Mouse (Mus musculus) MEL (cell line): ENCODE measurements around the gene Calcrl. TPM values are rescaled to one million over a fixed set of nuclear protein-coding genes. Genes with fewer than 3 reads are reported as not detected.

ENCODE experiments used
- DNase-seq: peaks from one replicate; pipeline ENCODE4 v3.0.0; 2011; ENCODE audit warnings: low read depth, low spot score
- H3K27ac ChIP-seq: 2 replicates; pipeline ENCODE4 v1.5.1; 2012; ENCODE audit warnings: low read depth, mild to moderate bottlenecking, control low read depth, low read length, moderate library complexity; ENCODE audit not compliant: control insufficient read depth
- H3K27me3 ChIP-seq, 2 experiments: fragments of 150-350 bp in 1 of 2; sonication (generic) in 1 of 2; 2 replicates each; pipeline ENCODE4 v1.6.1; 2012; ENCODE audit warnings: low read length in 2 of 2, mild to moderate bottlenecking in 2 of 2, improper control_type of control experiment in 1 of 2, moderate library complexity in 1 of 2; ENCODE audit not compliant: insufficient read depth in 2 of 2, control insufficient read depth in 1 of 2
- H3K36me3 ChIP-seq, 2 experiments: 2 replicates each; pipeline ENCODE4 v1.6.1; 2012 to 2014; ENCODE audit warnings: low read length in 2 of 2, improper control_type of control experiment in 1 of 2, inconsistent platforms in 1 of 2, mild to moderate bottlenecking in 1 of 2; ENCODE audit not compliant: insufficient read depth in 2 of 2, control insufficient read depth in 1 of 2
- H3K4me1 ChIP-seq, 2 experiments: fragments of 150-350 bp in 1 of 2; sonication (generic) in 1 of 2; 2 replicates each; pipeline ENCODE4 v1.6.1; 2012; ENCODE audit warnings: low read length in 2 of 2, improper control_type of control experiment in 1 of 2, mild to moderate bottlenecking in 1 of 2; ENCODE audit not compliant: insufficient read depth in 2 of 2, control insufficient read depth in 1 of 2
- H3K4me3 ChIP-seq, 2 experiments: fragments of 150-350 bp in 1 of 2; sonication (generic) in 1 of 2; 2 replicates each; pipeline ENCODE4 v1.5.1; 2012; ENCODE audit warnings: low read depth in 2 of 2, low read length in 2 of 2, mild to moderate bottlenecking in 2 of 2, moderate library complexity in 2 of 2, control low read depth in 1 of 2, improper control_type of control experiment in 1 of 2; ENCODE audit not compliant: control insufficient read depth in 1 of 2, insufficient read depth in 1 of 2
- H3K79me2 ChIP-seq: 2 replicates; pipeline ENCODE4 v1.6.1; 2012; ENCODE audit warnings: mild to moderate bottlenecking, low read length, moderate library complexity; ENCODE audit not compliant: control insufficient read depth, poor library complexity, insufficient read depth
- H3K9ac ChIP-seq: 2 replicates; pipeline ENCODE4 v1.6.1; 2012; ENCODE audit warnings: low read depth, mild to moderate bottlenecking, control low read depth, low read length, moderate library complexity; ENCODE audit not compliant: control insufficient read depth, poor library complexity, severe bottlenecking
- H3K9me3 ChIP-seq: fragments of 150-350 bp; sonication (generic); replicated peaks from 2 replicates; pipeline ENCODE4 v1.6.1; 2012; ENCODE audit warnings: mild to moderate bottlenecking, low read length, improper control_type of control experiment, moderate library complexity; ENCODE audit not compliant: insufficient read depth
- EP300 ChIP-seq, 2 experiments: IDR thresholded peaks; 2 replicates each; pipeline ENCODE4 v1.6.1; 2011; ENCODE audit warnings: improper control_type of control experiment in 2 of 2, low read length in 2 of 2, low read depth in 1 of 2, mild to moderate bottlenecking in 1 of 2
- GATA1 ChIP-seq: IDR thresholded peaks from 2 replicates; pipeline ENCODE4 v1.6.1; 2011; ENCODE audit warnings: low read depth, low read length, improper control_type of control experiment
- HCFC1 ChIP-seq: IDR thresholded peaks from 2 replicates; pipeline ENCODE4 v1.6.1; 2012; ENCODE audit warnings: low read depth, mild to moderate bottlenecking, inconsistent platforms, low read length, improper control_type of control experiment, moderate library complexity
- MAZ ChIP-seq: IDR thresholded peaks from 2 replicates; pipeline ENCODE4 v1.6.1; 2012; ENCODE audit warnings: low read depth, mild to moderate bottlenecking, inconsistent platforms, low read length, improper control_type of control experiment
- MEF2A ChIP-seq: IDR thresholded peaks from 2 replicates; pipeline ENCODE4 v1.6.1; 2014; ENCODE audit warnings: low read depth, mild to moderate bottlenecking, inconsistent platforms, low read length, improper control_type of control experiment; ENCODE audit not compliant: poor library complexity, insufficient replicate concordance, severe bottlenecking; ENCODE audit errors: extremely low read depth
- MXI1 ChIP-seq: IDR thresholded peaks from 2 replicates; pipeline ENCODE4 v1.6.1; 2011; ENCODE audit warnings: mild to moderate bottlenecking, low read depth, low read length, improper control_type of control experiment
- MYC ChIP-seq: IDR thresholded peaks from 2 replicates; pipeline ENCODE4 v1.6.1; 2011; ENCODE audit warnings: low read depth, mild to moderate bottlenecking, low read length, improper control_type of control experiment, moderate library complexity
- POLR2A ChIP-seq, 2 experiments: IDR thresholded peaks; 2 replicates each; pipeline ENCODE4 v1.6.1; 2011 to 2012; ENCODE audit warnings: low read length in 2 of 2, mild to moderate bottlenecking in 2 of 2, control low read depth in 1 of 2, improper control_type of control experiment in 1 of 2, low read depth in 1 of 2, moderate library complexity in 1 of 2; ENCODE audit not compliant: control insufficient read depth in 1 of 2, insufficient read depth in 1 of 2, poor library complexity in 1 of 2
- POLR2AphosphoS5 ChIP-seq: IDR thresholded peaks from 2 replicates; pipeline ENCODE4 v1.6.1; 2012; ENCODE audit warnings: low read depth, borderline replicate concordance, mild to moderate bottlenecking, inconsistent platforms, low read length, moderate library complexity, mixed read lengths
- SIN3A ChIP-seq: IDR thresholded peaks from 2 replicates; pipeline ENCODE4 v1.6.1; 2012; ENCODE audit warnings: low read length, improper control_type of control experiment, inconsistent platforms
- TBP ChIP-seq: IDR thresholded peaks from 2 replicates; pipeline ENCODE4 v1.8.0; 2011; ENCODE audit warnings: low read depth, low read length, improper control_type of control experiment
- TCF12 ChIP-seq: IDR thresholded peaks from 2 replicates; pipeline ENCODE4 v1.6.1; 2014; ENCODE audit warnings: low read depth, mild to moderate bottlenecking, inconsistent platforms, low read length, improper control_type of control experiment, moderate library complexity
- UBTF ChIP-seq: IDR thresholded peaks from 2 replicates; pipeline ENCODE4 v1.6.1; 2012; ENCODE audit warnings: low read depth, mild to moderate bottlenecking, inconsistent platforms, low read length, improper control_type of control experiment, moderate library complexity, borderline replicate concordance; ENCODE audit not compliant: insufficient read depth
- ZKSCAN1 ChIP-seq: IDR thresholded peaks from 2 replicates; pipeline ENCODE4 v1.6.1; 2012; ENCODE audit warnings: low read depth, mild to moderate bottlenecking, inconsistent platforms, low read length, improper control_type of control experiment, moderate library complexity
- polyA plus RNA-seq, 2 experiments: library from polyadenylated mRNA; stranded (reverse) in 1 of 2; unstranded in 1 of 2; fragments of >175 nt in 1 of 2; fragments of >200 nt in 1 of 2; gene quantifications; 2 replicates each; pipeline versions ENCODE4 v1.2.1 to v1.2.4; 2012; ENCODE audit warnings: low replicate concordance in 2 of 2, low read depth in 1 of 2; ENCODE audit not compliant: insufficient read length in 2 of 2, insufficient read depth in 1 of 2, missing spikeins in 1 of 2
- total RNA-seq: library from RNA; depleted of rRNA; stranded (reverse); fragments of 300-350 nt; gene quantifications from 2 replicates; pipeline ENCODE4 v1.2.3, GENCODE M21; 2012

Gene Calcrl
- total and polyA plus RNA-seq, 3 experiments: not detected

DNA sequence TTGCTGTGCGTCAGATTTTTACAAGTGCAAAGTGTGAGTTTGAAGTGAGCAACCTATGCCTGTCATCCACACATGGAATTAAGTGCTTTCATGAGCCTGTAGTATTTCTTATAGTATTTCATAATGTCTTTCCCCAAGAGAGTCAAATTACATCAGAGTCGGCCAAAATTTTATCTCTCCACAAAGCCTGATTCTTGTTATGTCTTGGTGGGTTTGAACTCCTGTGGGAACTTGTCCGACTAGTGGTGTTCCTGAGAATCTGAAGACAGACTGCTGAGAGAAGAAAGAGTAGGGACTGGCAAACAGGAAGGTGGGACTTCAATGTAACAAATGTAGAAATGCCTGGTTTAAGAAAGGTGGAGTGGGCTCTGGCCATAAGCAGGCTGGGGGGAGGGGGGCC, 3.6 kb upstream of the Calcrl start:
- H3K4me3 ChIP-seq: no peak overlapping the region
- H3K9ac ChIP-seq: no peak overlapping the region
- no peaks in the 10 kb centered on the region for H3K4me1 ChIP-seq
- DNase-seq: no peak
- no peaks in the 10 kb centered on the region for H3K79me2 ChIP-seq
- no peaks in the 10 kb centered on the region for H3K9me3 ChIP-seq
- H3K27ac ChIP-seq: no peak overlapping the region
- no peak for TF ChIP-seq POLR2A (IDR thresholded peaks at IDR 0.05; ENCODE audit: control insufficient read depth in 1 of 2, insufficient read depth in 1 of 2, low read depth in 1 of 2, low read length in 2 of 2, poor library complexity in 1 of 2)
- no peak for TF ChIP-seq MAZ
- no peak for TF ChIP-seq TCF12
- TF ChIP-seq POLR2AphosphoS5: no peak
- TF ChIP-seq UBTF: no peak
- no peak for TF ChIP-seq EP300 (IDR thresholded peaks at IDR 0.05; ENCODE audit: low read depth in 1 of 2, low read length in 2 of 2)
- no peak for TF ChIP-seq MXI1
- no peak for TF ChIP-seq SIN3A
- TF ChIP-seq TBP: no peak
- TF ChIP-seq ZKSCAN1: no peak
- no peak for TF ChIP-seq GATA1
- TF ChIP-seq MYC: no peak
- TF ChIP-seq HCFC1: no peak
- H3K36me3 ChIP-seq: no peaks in the 10 kb centered on the region
- peaks cover 12% of the 10 kb centered on the region in 2 experiments for H3K27me3 ChIP-seq

- no peaks in the 10 kb centered on the region for H3K4me1 ChIP-seq
- no peaks in the 10 kb centered on the region for H3K36me3 ChIP-seq
- H3K9me3 ChIP-seq: no peaks in the 10 kb centered on the region
- no peak overlapping the region for H3K27ac ChIP-seq
- TF ChIP-seq MEF2A: no peak
- DNase-seq: no peak
- no peaks in the 10 kb centered on the region for H3K79me2 ChIP-seq
- H3K4me3 ChIP-seq: no peak overlapping the region
- no peak overlapping the region for H3K9ac ChIP-seq
- peaks cover 7 to 13% of the 10 kb centered on the region in 2 experiments for H3K27me3 ChIP-seq
These were observed 1.3 kb upstream of the Calcrl start for GRCm38 (mm10) chr2:84426531-84426930.

GRCm38 (mm10) chr2:84416501-84416900, 8.7 kb downstream of the Calcrl start:
- no peak overlapping the region for H3K27ac ChIP-seq
- H3K4me1 ChIP-seq: no peaks in the 10 kb centered on the region
- H3K27me3 ChIP-seq: peaks cover 5 to 22% of the 10 kb centered on the region in 2 experiments
- no peak for TF ChIP-seq MEF2A
- no peaks in the 10 kb centered on the region for H3K36me3 ChIP-seq
- H3K9me3 ChIP-seq: no peaks in the 10 kb centered on the region
- no peaks in the 10 kb centered on the region for H3K79me2 ChIP-seq
- no peak overlapping the region for H3K4me3 ChIP-seq
- DNase-seq: no peak
- no peak overlapping the region for H3K9ac ChIP-seq
